Mouse (Mus musculus): ENCODE results near the gene Csad. TPM values are rescaled to one million over a fixed set of nuclear protein-coding genes. Genes with fewer than 3 reads are reported as not detected.
A peak's percentile ranks its signal among the peaks of the same experiment; 100 is the strongest.
"Not testable (repeated sequence)": the region's sequence is repeated elsewhere in the genome, so short reads cannot be mapped to it uniquely, and the experiment has no call there.

The Csad gene
- total and polyA plus RNA-seq, 2 experiments from 2014 or later = 27.7 to 64.7 TPM

GRCm38 (mm10) chr15:102232764-102233163 is 28.2 kb upstream of the Csad start:
- DNase-seq (ENCODE audit: low spot score) = no peak
- 77% methylated on average over 7 of the region's 7 CpGs for WGBS
- no peaks in the 10 kb centered on the region for H3K36me3 ChIP-seq (replicated peaks; ENCODE audit: control insufficient read depth, insufficient read depth, low read length)
- no peak for TF ChIP-seq CTCF (IDR thresholded peaks at IDR 0.05; ENCODE audit: low read depth)
- TF ChIP-seq EP300 (IDR thresholded peaks at IDR 0.05; ENCODE audit: low read depth) = no peak
- no peak overlapping the region for H3K27ac ChIP-seq (ENCODE audit: low read depth)
- H3K4me2 ChIP-seq (ENCODE audit: low read depth, low read length) = no peak overlapping the region
- H3K9me3 ChIP-seq (replicated peaks; ENCODE audit: control insufficient read depth, low read length) = no peaks in the 10 kb centered on the region
- no peak overlapping the region for H3K9ac ChIP-seq (replicated peaks; ENCODE audit: low read depth, low read length)
- no peak overlapping the region for H3K4me3 ChIP-seq (ENCODE audit: low read depth, low read length)
- no peak for ATAC-seq (ENCODE audit: insufficient read depth, low read depth)
- H3K27me3 ChIP-seq (ENCODE audit: control insufficient read depth, insufficient read depth, low read length) = no peaks in the 10 kb centered on the region
- no peaks in the 10 kb centered on the region; the same call in 1 of the 2 replicates for H3K4me1 ChIP-seq (ENCODE audit: control insufficient read depth, insufficient read depth)

- H3K9ac ChIP-seq (replicated peaks; ENCODE audit: low read depth, low read length) = no peak within 1 kb of the TSS
- no peaks in the 10 kb centered on the region; the same call in 1 of the 2 replicates for H3K4me1 ChIP-seq (ENCODE audit: control insufficient read depth, insufficient read depth)
- no peak for TF ChIP-seq CTCF (IDR thresholded peaks at IDR 0.05; ENCODE audit: low read depth)
- no peak for TF ChIP-seq EP300 (IDR thresholded peaks at IDR 0.05; ENCODE audit: low read depth)
- DNase-seq (ENCODE audit: low spot score) = no peak
- WGBS = 24% methylated on average over 6 of the region's 6 CpGs
- H3K27me3 ChIP-seq (ENCODE audit: control insufficient read depth, insufficient read depth, low read length) = no peaks in the 10 kb centered on the region
- no peak for ATAC-seq (ENCODE audit: insufficient read depth, low read depth)
- H3K36me3 ChIP-seq (replicated peaks; ENCODE audit: control insufficient read depth, insufficient read depth, low read length) = no peaks in the 10 kb centered on the region
- no peak within 1 kb of the TSS for H3K4me3 ChIP-seq (ENCODE audit: low read depth, low read length)
- no peak within 1 kb of the TSS for H3K27ac ChIP-seq (ENCODE audit: low read depth)
- no peaks in the 10 kb centered on the region for H3K9me3 ChIP-seq (replicated peaks; ENCODE audit: control insufficient read depth, low read length)
- no peak within 1 kb of the TSS for H3K4me2 ChIP-seq (ENCODE audit: low read depth, low read length)
Observed at GRCm38 (mm10) chr15:102231748-102232147, 27.2 kb upstream of the Csad start, which contains the start of gene Itgb7. TSS of gene Itgb7 (minus strand) at chr15:102231944.

- Histone ChIP-seq H3K27ac (ENCODE audit: low read depth) (no peak overlapping the region), H3K9me3 (replicated peaks; ENCODE audit: control insufficient read depth, low read length) (no peaks in the 10 kb centered on the region), H3K4me2 (ENCODE audit: low read depth, low read length) (no peak overlapping the region), H3K4me1 (ENCODE audit: control insufficient read depth, insufficient read depth) (no peaks in the 10 kb centered on the region; the same call in 1 of the 2 replicates), H3K9ac (replicated peaks; ENCODE audit: low read depth, low read length) (no peak overlapping the region), H3K4me3 (ENCODE audit: low read depth, low read length) (no peak overlapping the region), H3K27me3 (ENCODE audit: control insufficient read depth, insufficient read depth, low read length) (no peaks in the 10 kb centered on the region), H3K36me3 (replicated peaks; ENCODE audit: control insufficient read depth, insufficient read depth, low read length) (no peaks in the 10 kb centered on the region)
- no peak for TF ChIP-seq CTCF (IDR thresholded peaks at IDR 0.05; ENCODE audit: low read depth)
- no peak for TF ChIP-seq EP300 (IDR thresholded peaks at IDR 0.05; ENCODE audit: low read depth)
- 76% methylated on average over 17 of the region's 17 CpGs for WGBS
- DNase-seq (ENCODE audit: low spot score) (no peak), ATAC-seq (ENCODE audit: insufficient read depth, low read depth) (no peak)
Observed at GRCm38 (mm10) chr15:102230408-102231321, 26.1 kb upstream of the Csad start.

GRCm38 (mm10) chr15:102225619-102226018 is 21.1 kb upstream of the Csad start:
- H3K4me2 ChIP-seq (ENCODE audit: low read depth, low read length); H3K9me3 ChIP-seq (replicated peaks; ENCODE audit: control insufficient read depth, low read length); H3K9ac ChIP-seq (replicated peaks; ENCODE audit: low read depth, low read length); H3K36me3 ChIP-seq (replicated peaks; ENCODE audit: control insufficient read depth, insufficient read depth, low read length); DNase-seq (ENCODE audit: low spot score); H3K4me3 ChIP-seq (ENCODE audit: low read depth, low read length); H3K27ac ChIP-seq (ENCODE audit: low read depth); ATAC-seq (ENCODE audit: insufficient read depth, low read depth): not testable (repeated sequence)
- Histone ChIP-seq H3K27me3 (ENCODE audit: control insufficient read depth, insufficient read depth, low read length) (peaks cover 25% of the 10 kb centered on the region), H3K4me1 (ENCODE audit: control insufficient read depth, insufficient read depth) (peaks cover 12% of the 10 kb centered on the region)
- WGBS = 72% methylated on average over 5 of the region's 6 CpGs

GRCm38 (mm10) chr15:102224992-102225617 is 20.6 kb upstream of the Csad start:
- TF ChIP-seq CTCF (IDR thresholded peaks at IDR 0.05; ENCODE audit: low read depth) (no peak), EP300 (IDR thresholded peaks at IDR 0.05; ENCODE audit: low read depth) (no peak)
- H3K4me3 ChIP-seq (ENCODE audit: low read depth, low read length) = peak overlapping the region; percentile 49
- H3K4me1 ChIP-seq (ENCODE audit: control insufficient read depth, insufficient read depth) = peaks cover 12% of the 10 kb centered on the region
- ATAC-seq (ENCODE audit: insufficient read depth, low read depth) = no peak
- WGBS = 9% methylated on average over 21 of the region's 21 CpGs
- DNase-seq (ENCODE audit: low spot score) = no peak
- H3K27me3 ChIP-seq (ENCODE audit: control insufficient read depth, insufficient read depth, low read length) = peaks cover 25% of the 10 kb centered on the region
- H3K9me3 ChIP-seq (replicated peaks; ENCODE audit: control insufficient read depth, low read length) = no peaks in the 10 kb centered on the region
- peak overlapping the region; percentile 89 for H3K4me2 ChIP-seq (ENCODE audit: low read depth, low read length)
- peak overlapping the region; percentile 35; the same call in 1 of the 2 replicates for H3K9ac ChIP-seq (replicated peaks; ENCODE audit: low read depth, low read length)
- H3K27ac ChIP-seq (ENCODE audit: low read depth) = no peak overlapping the region; the same call in 1 of the 2 replicates
- no peaks in the 10 kb centered on the region for H3K36me3 ChIP-seq (replicated peaks; ENCODE audit: control insufficient read depth, insufficient read depth, low read length)
